Mouse (Mus musculus): ENCODE results near the gene Tmem121.
A peak's percentile ranks its signal among the peaks of the same experiment; 100 is the strongest.

- TF ChIP-seq CTCF (IDR thresholded peaks at IDR 0.05; ENCODE audit: insufficient read depth, low read depth, low read length) (peak; percentile 61), POLR2A (IDR thresholded peaks at IDR 0.05; ENCODE audit: insufficient read depth, low read depth, low read length) (no peak)
These were observed 30.1 kb downstream of the Tmem121 start for GRCm38 (mm10) chr12:113215667-113216346.
